In genomic region chrX:155262915-155263252, GRCm38 (mm10) we compare ENCODE assay signal across 8 mouse cellular contexts. TPM values are rescaled to one million over a fixed set of nuclear protein-coding genes. Genes with fewer than 3 reads are reported as not detected.
A peak's percentile ranks its signal among the peaks of the same experiment; 100 is the strongest.
DNase-seq lines count a peak whose midpoint lies in the region; ATAC-seq and TF ChIP-seq lines count a peak whose summit lies in the region.

No protein-coding gene starts in this region.

- no peaks in the 10 kb centered on the region for H3K36me3 ChIP-seq in kidney, embryonic 16.5 days (ENCODE audit: insufficient read depth, low read length)
- H3K36me3 ChIP-seq in hindbrain, embryonic 14.5 days (replicated peaks; ENCODE audit: control insufficient read depth, insufficient read depth), result no peaks in the 10 kb centered on the region
- H3K36me3 ChIP-seq in midbrain, postnatal 0 days (ENCODE audit: insufficient read depth, low read length), result no peaks in the 10 kb centered on the region

- WGBS in kidney, embryonic 16.5 days, result 58% methylated on average over 1 of the region's 1 CpGs
- 43% methylated on average over 1 of the region's 1 CpGs for WGBS in hindbrain, embryonic 14.5 days
- 29% methylated on average over 1 of the region's 1 CpGs for WGBS in midbrain, postnatal 0 days

- no peaks in the 10 kb centered on the region for H3K9me3 ChIP-seq in kidney, embryonic 16.5 days (ENCODE audit: low read length)
- H3K9me3 ChIP-seq in hindbrain, embryonic 14.5 days (ENCODE audit: control insufficient read depth, low read length), result no peaks in the 10 kb centered on the region
- H3K9me3 ChIP-seq in midbrain, postnatal 0 days (ENCODE audit: low read length), result no peaks in the 10 kb centered on the region

- peak overlapping the region; percentile 51 for H3K4me2 ChIP-seq in kidney, embryonic 16.5 days (replicated peaks; ENCODE audit: low read depth, low read length)
- peak overlapping the region; percentile 50 for H3K4me2 ChIP-seq in hindbrain, embryonic 14.5 days (replicated peaks)
- H3K4me2 ChIP-seq in midbrain, postnatal 0 days (ENCODE audit: low read depth, low read length, poor library complexity, severe bottlenecking), result peak overlapping the region; percentile 46

- no peaks in the 10 kb centered on the region for H3K27me3 ChIP-seq in kidney, embryonic 16.5 days (ENCODE audit: insufficient read depth, low read length)
- H3K27me3 ChIP-seq in hindbrain, embryonic 14.5 days (ENCODE audit: control insufficient read depth, insufficient read depth, low read length), result no peaks in the 10 kb centered on the region
- no peaks in the 10 kb centered on the region for H3K27me3 ChIP-seq in midbrain, postnatal 0 days (ENCODE audit: insufficient read depth, low read length)

- TF ChIP-seq CTCF in bone marrow macrophage, adult 2 months (IDR thresholded peaks at IDR 0.05; ENCODE audit: low read depth, low read length), result no peak
- no peak for TF ChIP-seq CTCF in midbrain, postnatal 0 days (IDR thresholded peaks at IDR 0.05)

- H3K4me3 ChIP-seq in kidney, embryonic 16.5 days (ENCODE audit: low read length), result peak overlapping the region; percentile 65
- peak overlapping the region; percentile 100 for H3K4me3 ChIP-seq in bone marrow macrophage, adult 2 months (ENCODE audit: insufficient read depth, low read length)
- peak overlapping the region; percentile 59 for H3K4me3 ChIP-seq in hindbrain, embryonic 14.5 days (replicated peaks; ENCODE audit: low read length)
- H3K4me3 ChIP-seq in midbrain, postnatal 0 days (ENCODE audit: low read depth, low read length), result peak overlapping the region; percentile 51

- TF ChIP-seq POLR2A in bone marrow macrophage, adult 2 months (IDR thresholded peaks at IDR 0.05; ENCODE audit: borderline replicate concordance, low read depth, low read length), result no peak

- no peak overlapping the region for H3K27ac ChIP-seq in kidney, embryonic 16.5 days (ENCODE audit: low read length)
- H3K27ac ChIP-seq in bone marrow macrophage, adult 2 months (ENCODE audit: insufficient read depth, low read depth, low read length), result peak overlapping the region; percentile 83
- H3K27ac ChIP-seq in hindbrain, embryonic 14.5 days, result no peak overlapping the region
- no peak overlapping the region for H3K27ac ChIP-seq in midbrain, postnatal 0 days (ENCODE audit: low read depth, low read length)

- H3K4me1 ChIP-seq in kidney, embryonic 16.5 days (ENCODE audit: insufficient read depth, low read length), result no peaks in the 10 kb centered on the region
- no peaks in the 10 kb centered on the region; the same call in 1 of the 2 replicates for H3K4me1 ChIP-seq in bone marrow macrophage, adult 2 months (ENCODE audit: control insufficient read depth, insufficient read depth, low read length)
- H3K4me1 ChIP-seq in hindbrain, embryonic 14.5 days (replicated peaks; ENCODE audit: control insufficient read depth, insufficient read depth, low read length), result no peaks in the 10 kb centered on the region
- no peaks in the 10 kb centered on the region for H3K4me1 ChIP-seq in midbrain, postnatal 0 days (ENCODE audit: insufficient read depth, low read length)

- ATAC-seq in kidney, embryonic 16.5 days (ENCODE audit: low FRiP score, low TSS enrichment), result no peak
- no peak for ATAC-seq in hindbrain, embryonic 14.5 days (ENCODE audit: low FRiP score)
- no peak for ATAC-seq in midbrain, postnatal 0 days (ENCODE audit: low FRiP score)

- H3K9ac ChIP-seq in kidney, embryonic 16.5 days (replicated peaks; ENCODE audit: low read length), result peak overlapping the region; percentile 72
- H3K9ac ChIP-seq in hindbrain, embryonic 14.5 days, result peak overlapping the region; percentile 65
- peak overlapping the region; percentile 68 for H3K9ac ChIP-seq in midbrain, postnatal 0 days (replicated peaks; ENCODE audit: low read length, poor library complexity, severe bottlenecking)

- DNase-seq in kidney, adult 11 months, result no peak
- no peak for DNase-seq in hindbrain, embryonic 14.5 days (ENCODE audit: low spot score)
- no peak for DNase-seq in midbrain, postnatal 0 days (ENCODE audit: low spot score)
- DNase-seq in cerebellum, adult 9-10 months, result no peak
- no peak for DNase-seq in spleen, postnatal 10 days (ENCODE audit: low spot score in 2 of 2)
- DNase-seq in gastrocnemius, postnatal 25 days, result no peak

RNA-seq across cellular contexts. Expression of gene Acot9, which starts 0.6 kb away (rescaled TPM):
- 38.4 and 43.5 TPM in 2 replicates for polyA plus RNA-seq in kidney, embryonic 16.5 days (2015; fragmentation: Nextera tagmentation; extraction: Ambion mirVana)
- polyA plus RNA-seq in bone marrow macrophage, adult 2 months (2012; ENCODE audit: insufficient read depth, insufficient read length, missing spikeins), result 34.9 and 37.1 TPM in 2 replicates
- 52.5 and 52.8 TPM in 2 replicates for polyA plus RNA-seq in hindbrain, embryonic 14.5 days (2014; fragmentation: Nextera tagmentation; extraction: Ambion mirVana)
- total RNA-seq in midbrain, postnatal 0 days (2014; rRNA removed), result 30.8 and 34.4 TPM in 2 replicates
- polyA plus RNA-seq in midbrain, postnatal 0 days (2015; fragmentation: Nextera tagmentation; extraction: Ambion mirVana), result 51.7 and 54.0 TPM in 2 replicates
- total RNA-seq in gastrocnemius, postnatal 25 days (2021), result 10 to 100 TPM; 23.1 to 27.8 TPM

RNA-seq across cellular contexts. Expression of gene Sat1, which starts 46.6 kb away (rescaled TPM):
- 207 and 217 TPM in 2 replicates for polyA plus RNA-seq in kidney, embryonic 16.5 days (2015; fragmentation: Nextera tagmentation; extraction: Ambion mirVana)
- polyA plus RNA-seq in bone marrow macrophage, adult 2 months (2012; ENCODE audit: insufficient read depth, insufficient read length, missing spikeins), result 665 and 747 TPM in 2 replicates
- polyA plus RNA-seq in hindbrain, embryonic 14.5 days (2014; fragmentation: Nextera tagmentation; extraction: Ambion mirVana), result 79.8 and 80.0 TPM in 2 replicates
- 29.9 and 44.8 TPM in 2 replicates for total RNA-seq in midbrain, postnatal 0 days (2014; rRNA removed)
- polyA plus RNA-seq in midbrain, postnatal 0 days (2015; fragmentation: Nextera tagmentation; extraction: Ambion mirVana), result 88.4 and 93.5 TPM in 2 replicates
- 10 to 100 TPM; 24.1 to 29.2 TPM for total RNA-seq in gastrocnemius, postnatal 25 days (2021)
